Mouse (Mus musculus): ENCODE measurements around the gene Zdhhc14. TPM values are rescaled to one million over a fixed set of nuclear protein-coding genes. Genes with fewer than 3 reads are reported as not detected.

Zdhhc14 gene
- polyA plus RNA-seq, 1 experiment = 0.86 TPM

- TF ChIP-seq MYOD1 (IDR thresholded peaks at IDR 0.05; ENCODE audit: control insufficient read depth in 1 of 3, insufficient read length in 2 of 3, low read depth in 2 of 3) (no peak), SRF (IDR thresholded peaks at IDR 0.05; ENCODE audit: control insufficient read depth, insufficient read length, low read depth) (no peak), CEBPB (IDR thresholded peaks at IDR 0.05; ENCODE audit: insufficient read depth, poor library complexity, severe bottlenecking) (no peak), MYOG (IDR thresholded peaks at IDR 0.05; ENCODE audit: control insufficient read depth in 1 of 3, insufficient read depth in 1 of 3, insufficient read length in 2 of 3, low read depth in 2 of 3) (no peak), E2F4 (IDR thresholded peaks at IDR 0.05; ENCODE audit: insufficient read depth) (no peak), REST (IDR thresholded peaks at IDR 0.05; ENCODE audit: insufficient read depth, insufficient read length) (no peak), POLR2AphosphoS2 (IDR thresholded peaks at IDR 0.05; ENCODE audit: insufficient read length, low read depth) (no peak), MAX (IDR thresholded peaks at IDR 0.05; ENCODE audit: low read depth) (no peak), TCF3 (IDR thresholded peaks at IDR 0.05; ENCODE audit: insufficient read length, low read depth) (no peak)
- Histone ChIP-seq H3K36me3 (ENCODE audit: control insufficient read depth, insufficient read depth) (no peaks in the 10 kb centered on the region), H3ac (ENCODE audit: control insufficient read depth, insufficient read length) (no peak overlapping the region)
These were observed 310.2 kb downstream of the Zdhhc14 start for GRCm38 (mm10) chr17:5802656-5802955.

More at GRCm38 (mm10) chr17:5802656-5802955, 310.2 kb downstream of the Zdhhc14 start:
- Histone ChIP-seq H3K27me3 (ENCODE audit: control insufficient read depth, insufficient read depth, insufficient read length) (no peaks in the 10 kb centered on the region), H3K79me2 (ENCODE audit: control insufficient read depth, insufficient read depth) (no peaks in the 10 kb centered on the region), H3K4me3 (no peak overlapping the region), H3K4me2 (ENCODE audit: low read depth) (no peak overlapping the region)

Other genes with a start within 250 kb of the Zdhhc14 start
- gene Ldhal6b, start 73.8 kb upstream of the Zdhhc14 start, polyA plus RNA-seq (2012; fragmentation: generic; extraction: Trizol) = 0.06 TPM
- 80.9 TPM for gene Tmem242, start 52.3 kb upstream of the Zdhhc14 start, polyA plus RNA-seq (2012; fragmentation: generic; extraction: Trizol)